Mouse (Mus musculus) myocyte (in vitro differentiated cells): Measurements from ENCODE around the gene Tgfb1.

Experiments used
- E2F4 ChIP-seq: IDR thresholded peaks from one replicate; pipeline ENCODE4 v1.6.1; 2011; ENCODE audit warnings: mild to moderate bottlenecking, control low read depth, moderate library complexity; ENCODE audit not compliant: insufficient read depth
- MAX ChIP-seq: IDR thresholded peaks from one replicate; pipeline ENCODE4 v1.6.1; 2011; ENCODE audit warnings: low read depth, mild to moderate bottlenecking, control low read depth
- POLR2A ChIP-seq: IDR thresholded peaks from one replicate; pipeline ENCODE4 v1.6.1; 2011; ENCODE audit warnings: low read depth, mild to moderate bottlenecking, control low read depth, moderate library complexity; ENCODE audit not compliant: insufficient read length
- POLR2AphosphoS2 ChIP-seq: IDR thresholded peaks from one replicate; pipeline ENCODE4 v1.6.1; 2011; ENCODE audit warnings: low read depth, control low read depth; ENCODE audit not compliant: insufficient read length
- TCF12 ChIP-seq: IDR thresholded peaks from one replicate; pipeline ENCODE4 v1.6.1; 2011; ENCODE audit warnings: mild to moderate bottlenecking, control low read depth; ENCODE audit not compliant: poor library complexity, insufficient read depth, severe bottlenecking

- TF ChIP-seq POLR2AphosphoS2 (no peak), E2F4 (no peak), POLR2A (no peak), MAX (no peak), TCF12 (no peak)
Measured at GRCm38 (mm10) chr7:25746844-25747243, 60.0 kb downstream of the Tgfb1 start.
